Mouse (Mus musculus): ENCODE results near the gene Odf3l1. TPM values are rescaled to one million over a fixed set of nuclear protein-coding genes. Genes with fewer than 3 reads are reported as not detected.

The Odf3l1 gene
- polyA plus RNA-seq, 1 experiment from 2014 or later = 0.49 TPM

- peak overlapping the region; percentile 6; the same call in 1 of the 2 replicates for H3K9ac ChIP-seq
- WGBS = 51% methylated on average over 4 of the region's 4 CpGs
- no peak overlapping the region for H3K4me2 ChIP-seq
- no peak overlapping the region for H3K4me3 ChIP-seq
- H3K27ac ChIP-seq (replicated peaks) = peak overlapping the region; percentile 45; the same call in 1 of the 2 replicates
- no peak for ATAC-seq (ENCODE audit: extremely low read depth, insufficient number of reproducible peaks, low FRiP score, low TSS enrichment)
- peaks cover 65% of the 10 kb centered on the region for H3K36me3 ChIP-seq
- peaks cover 51% of the 10 kb centered on the region for H3K4me1 ChIP-seq
- no peaks in the 10 kb centered on the region for H3K27me3 ChIP-seq (replicated peaks)
- no peaks in the 10 kb centered on the region for H3K9me3 ChIP-seq
Measured at GRCm38 (mm10) chr9:56882283-56882682, 17.8 kb upstream of the Odf3l1 start.

- Histone ChIP-seq H3K4me2 (no peak overlapping the region), H3K4me1 (peaks cover 58% of the 10 kb centered on the region), H3K9me3 (no peaks in the 10 kb centered on the region), H3K27ac (replicated peaks) (peak overlapping the region; percentile 45; the same call in 1 of the 2 replicates), H3K36me3 (peaks cover 61% of the 10 kb centered on the region), H3K4me3 (no peak overlapping the region), H3K9ac (peak overlapping the region; percentile 6; the same call in 1 of the 2 replicates), H3K27me3 (replicated peaks) (no peaks in the 10 kb centered on the region)
- whole genome bisulfite sequencing = 67% methylated on average over 3 of the region's 3 CpGs
- ATAC-seq (ENCODE audit: extremely low read depth, insufficient number of reproducible peaks, low FRiP score, low TSS enrichment) = no peak
Measured at GRCm38 (mm10) chr9:56881539-56882082, 17.1 kb upstream of the Odf3l1 start.

GRCm38 (mm10) chr9:56880790-56881189 is 16.3 kb upstream of the Odf3l1 start:
- WGBS = 43% methylated on average over 9 of the region's 9 CpGs

GRCm38 (mm10) chr9:56877284-56877683 is 12.8 kb upstream of the Odf3l1 start:
- Histone ChIP-seq H3K9me3 (no peaks in the 10 kb centered on the region), H3K27me3 (replicated peaks) (no peaks in the 10 kb centered on the region), H3K4me3 (no peak overlapping the region), H3K4me1 (peaks cover 74% of the 10 kb centered on the region), H3K9ac (0 out of 2 replicates have a peak overlapping the region, but pooled peaks have one; percentile 58), H3K27ac (replicated peaks) (0 out of 2 replicates have a peak overlapping the region, but pooled peaks have one; percentile 33), H3K36me3 (peaks cover 28% of the 10 kb centered on the region), H3K4me2 (no peak overlapping the region)
- no peak for ATAC-seq (ENCODE audit: extremely low read depth, insufficient number of reproducible peaks, low FRiP score, low TSS enrichment)
- WGBS = 77% methylated on average over 5 of the region's 5 CpGs

More at GRCm38 (mm10) chr9:56880790-56881189, 16.3 kb upstream of the Odf3l1 start:
- no peak for ATAC-seq (ENCODE audit: extremely low read depth, insufficient number of reproducible peaks, low FRiP score, low TSS enrichment)
- Histone ChIP-seq H3K9me3 (no peaks in the 10 kb centered on the region), H3K27ac (replicated peaks) (peak overlapping the region; percentile 45; the same call in 1 of the 2 replicates), H3K9ac (peak overlapping the region; percentile 63), H3K27me3 (replicated peaks) (no peaks in the 10 kb centered on the region), H3K4me3 (no peak overlapping the region), H3K36me3 (peaks cover 56% of the 10 kb centered on the region), H3K4me2 (no peak overlapping the region), H3K4me1 (peaks cover 64% of the 10 kb centered on the region)

GRCm38 (mm10) chr9:56876784-56877183 is 12.3 kb upstream of the Odf3l1 start:
- WGBS = 35% methylated on average over 9 of the region's 9 CpGs

GRCm38 (mm10) chr9:56873097-56873496 is 8.6 kb upstream of the Odf3l1 start:
- H3K4me2 ChIP-seq = peak overlapping the region; percentile 14
- WGBS = 9% methylated on average over 1 of the region's 1 CpGs
- H3K27me3 ChIP-seq (replicated peaks) = no peaks in the 10 kb centered on the region
- ATAC-seq (ENCODE audit: extremely low read depth, insufficient number of reproducible peaks, low FRiP score, low TSS enrichment) = no peak
- no peak overlapping the region for H3K4me3 ChIP-seq
- H3K27ac ChIP-seq (replicated peaks) = peak overlapping the region; percentile 89
- H3K36me3 ChIP-seq = peaks cover 13% of the 10 kb centered on the region
- H3K4me1 ChIP-seq = peaks cover 82% of the 10 kb centered on the region
- H3K9ac ChIP-seq = peak overlapping the region; percentile 68
- H3K9me3 ChIP-seq = no peaks in the 10 kb centered on the region

More at GRCm38 (mm10) chr9:56876784-56877183, 12.3 kb upstream of the Odf3l1 start:
- Histone ChIP-seq H3K9ac (peak overlapping the region; percentile 58), H3K27me3 (replicated peaks) (no peaks in the 10 kb centered on the region), H3K9me3 (no peaks in the 10 kb centered on the region), H3K27ac (replicated peaks) (peak overlapping the region; percentile 33), H3K4me3 (no peak overlapping the region), H3K4me2 (no peak overlapping the region), H3K36me3 (peaks cover 24% of the 10 kb centered on the region), H3K4me1 (peaks cover 74% of the 10 kb centered on the region)
- ATAC-seq (ENCODE audit: extremely low read depth, insufficient number of reproducible peaks, low FRiP score, low TSS enrichment) = no peak

- Histone ChIP-seq H3K36me3 (peaks cover 12% of the 10 kb centered on the region), H3K4me2 (no peak overlapping the region), H3K9ac (peak overlapping the region; percentile 68), H3K27me3 (replicated peaks) (no peaks in the 10 kb centered on the region), H3K9me3 (no peaks in the 10 kb centered on the region), H3K27ac (replicated peaks) (peak overlapping the region; percentile 89), H3K4me1 (peaks cover 86% of the 10 kb centered on the region), H3K4me3 (no peak overlapping the region)
- 61% methylated on average over 5 of the region's 5 CpGs for WGBS
- no peak for ATAC-seq (ENCODE audit: extremely low read depth, insufficient number of reproducible peaks, low FRiP score, low TSS enrichment)
Measured at GRCm38 (mm10) chr9:56872105-56872903, 7.8 kb upstream of the Odf3l1 start.

- Histone ChIP-seq H3K9me3 (no peaks in the 10 kb centered on the region), H3K36me3 (peaks cover 9% of the 10 kb centered on the region), H3K9ac (peak overlapping the region; percentile 68), H3K27ac (replicated peaks) (peak overlapping the region; percentile 89), H3K4me3 (0 out of 2 replicates have a peak overlapping the region, but pooled peaks have one; percentile 8), H3K4me1 (peaks cover 86% of the 10 kb centered on the region), H3K4me2 (peak overlapping the region; percentile 51), H3K27me3 (replicated peaks) (no peaks in the 10 kb centered on the region)
- 13% methylated on average over 5 of the region's 5 CpGs for WGBS
- ATAC-seq (ENCODE audit: extremely low read depth, insufficient number of reproducible peaks, low FRiP score, low TSS enrichment) = no peak
Measured at GRCm38 (mm10) chr9:56871191-56871590, 6.7 kb upstream of the Odf3l1 start.

- H3K27ac ChIP-seq (replicated peaks) = peak overlapping the region; percentile 89
- H3K9me3 ChIP-seq = no peaks in the 10 kb centered on the region
- 21% methylated on average over 10 of the region's 10 CpGs for WGBS
- peaks cover 6% of the 10 kb centered on the region for H3K36me3 ChIP-seq
- H3K4me1 ChIP-seq = peaks cover 88% of the 10 kb centered on the region
- peak overlapping the region; percentile 51 for H3K4me2 ChIP-seq
- peak overlapping the region; percentile 67 for H3K9ac ChIP-seq
- no peak for ATAC-seq (ENCODE audit: extremely low read depth, insufficient number of reproducible peaks, low FRiP score, low TSS enrichment)
- H3K4me3 ChIP-seq = 0 out of 2 replicates have a peak overlapping the region, but pooled peaks have one; percentile 8
- H3K27me3 ChIP-seq (replicated peaks) = peaks cover 2% of the 10 kb centered on the region; the same call in 1 of the 2 replicates
Measured at GRCm38 (mm10) chr9:56870778-56871177, 6.3 kb upstream of the Odf3l1 start.

GRCm38 (mm10) chr9:56869552-56869951 is 5.1 kb upstream of the Odf3l1 start:
- Histone ChIP-seq H3K9me3 (no peaks in the 10 kb centered on the region), H3K9ac (peak overlapping the region; percentile 53), H3K4me1 (peaks cover 98% of the 10 kb centered on the region), H3K27ac (replicated peaks) (peak overlapping the region; percentile 89; the same call in 1 of the 2 replicates), H3K4me3 (no peak overlapping the region), H3K4me2 (no peak overlapping the region), H3K27me3 (replicated peaks) (peaks cover 3% of the 10 kb centered on the region; the same call in 1 of the 2 replicates), H3K36me3 (no peaks in the 10 kb centered on the region)
- ATAC-seq (ENCODE audit: extremely low read depth, insufficient number of reproducible peaks, low FRiP score, low TSS enrichment) = no peak
- 66% methylated on average over 13 of the region's 13 CpGs for WGBS

- ATAC-seq (ENCODE audit: extremely low read depth, insufficient number of reproducible peaks, low FRiP score, low TSS enrichment) = peak; percentile 52
- H3K27ac ChIP-seq (replicated peaks) = peak overlapping the region; percentile 94
- H3K36me3 ChIP-seq = no peaks in the 10 kb centered on the region
- H3K9ac ChIP-seq = peak overlapping the region; percentile 92
- peaks cover 13% of the 10 kb centered on the region; the same call in 1 of the 2 replicates for H3K27me3 ChIP-seq (replicated peaks)
- no peaks in the 10 kb centered on the region for H3K9me3 ChIP-seq
- peak overlapping the region; percentile 80 for H3K4me2 ChIP-seq
- 22% methylated on average over 6 of the region's 6 CpGs for WGBS
- H3K4me3 ChIP-seq = peak overlapping the region; percentile 76
- H3K4me1 ChIP-seq = peaks cover 98% of the 10 kb centered on the region
Measured at GRCm38 (mm10) chr9:56868292-56868691, 3.8 kb upstream of the Odf3l1 start.
